Mouse (Mus musculus) midbrain, embryonic 12.5 days (tissue): Measurements from ENCODE around the gene Atf3. TPM values are rescaled to one million over a fixed set of nuclear protein-coding genes. Genes with fewer than 3 reads are reported as not detected.

Experiments used
- ATAC-seq: fragments of 200-750 bp; cut with Nextera tagmentation; 2 replicates; pipeline ENCODE4 v1.8.0; 2017; ENCODE audit warnings: low read depth, moderate TSS enrichment, moderate library complexity; ENCODE audit not compliant: low FRiP score
- H3K27ac ChIP-seq: fragments of 300-500 bp; sonication (generic); replicated peaks from 2 replicates; pipeline ENCODE4 v1.5.1; 2016; ENCODE audit warnings: mild to moderate bottlenecking
- H3K27me3 ChIP-seq: fragments of 300-500 bp; sonication (generic); 2 replicates; pipeline ENCODE4 v1.6.1; 2016; ENCODE audit warnings: mild to moderate bottlenecking
- H3K36me3 ChIP-seq: fragments of 300-500 bp; sonication (generic); 2 replicates; pipeline ENCODE4 v1.6.1; 2016
- H3K4me1 ChIP-seq: fragments of 300-500 bp; sonication (generic); 2 replicates; pipeline ENCODE4 v1.6.1; 2016
- H3K4me2 ChIP-seq: fragments of 300-500 bp; sonication (generic); replicated peaks from 2 replicates; pipeline ENCODE4 v1.6.1; 2016; ENCODE audit warnings: mild to moderate bottlenecking, moderate library complexity
- H3K4me3 ChIP-seq: fragments of 300-500 bp; sonication (generic); 2 replicates; pipeline ENCODE4 v1.5.1; 2016; ENCODE audit warnings: mild to moderate bottlenecking
- H3K9ac ChIP-seq: fragments of 300-500 bp; sonication (generic); replicated peaks from 2 replicates; pipeline ENCODE4 v1.6.1; 2016; ENCODE audit warnings: mild to moderate bottlenecking, moderate library complexity
- H3K9me3 ChIP-seq: fragments of 300-500 bp; sonication (generic); 2 replicates; pipeline ENCODE4 v1.6.1; 2016; ENCODE audit warnings: mild to moderate bottlenecking
- WGBS: fragments of 180-500 bp; shearing (Covaris S2); methylation state at CpG from one replicate; pipeline ENCODE4 v1.1.7; 2016; 5-methylcytosine and 5-hydroxymethylcytosine counted together
- polyA plus RNA-seq: library from polyadenylated mRNA; unstranded; fragments of >200 nt; fragmentation: Nextera tagmentation; extraction: Ambion mirVana; gene quantifications from 2 replicates; pipeline ENCODE4 v1.2.1, GENCODE M21; 2016

The Atf3 gene
- polyA plus RNA-seq, 1 experiment from 2014 or later: 1.5 TPM

DNA sequence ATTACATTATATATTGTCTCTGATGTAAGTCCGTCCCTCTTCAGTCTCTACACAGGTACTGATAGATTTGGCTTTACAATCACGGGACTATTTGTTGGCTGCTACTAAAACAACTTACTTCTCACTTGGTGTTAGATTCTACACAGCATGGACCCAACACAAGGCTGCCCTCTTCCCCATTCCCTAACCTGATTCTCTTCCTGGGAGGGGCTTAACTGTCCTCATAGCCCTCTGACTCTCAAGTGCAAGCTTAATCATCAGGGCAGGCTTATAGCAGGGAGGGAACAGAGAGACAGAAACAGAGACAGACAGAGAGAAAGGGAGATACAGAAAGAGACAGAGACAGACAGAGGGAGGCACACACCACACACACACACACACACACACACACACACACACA lies 86.1 kb downstream of the Atf3 start:
- Histone ChIP-seq H3K9ac (no peak overlapping the region), H3K4me3 (no peak overlapping the region), H3K9me3 (peaks cover 10% of the 10 kb centered on the region; the same call in 1 of the 2 replicates), H3K4me1 (no peaks in the 10 kb centered on the region), H3K4me2 (no peak overlapping the region), H3K27ac (no peak overlapping the region), H3K36me3 (no peaks in the 10 kb centered on the region), H3K27me3 (no peaks in the 10 kb centered on the region)
- 87% methylated on average over 2 of the region's 2 CpGs for WGBS
- no peak for ATAC-seq

DNA sequence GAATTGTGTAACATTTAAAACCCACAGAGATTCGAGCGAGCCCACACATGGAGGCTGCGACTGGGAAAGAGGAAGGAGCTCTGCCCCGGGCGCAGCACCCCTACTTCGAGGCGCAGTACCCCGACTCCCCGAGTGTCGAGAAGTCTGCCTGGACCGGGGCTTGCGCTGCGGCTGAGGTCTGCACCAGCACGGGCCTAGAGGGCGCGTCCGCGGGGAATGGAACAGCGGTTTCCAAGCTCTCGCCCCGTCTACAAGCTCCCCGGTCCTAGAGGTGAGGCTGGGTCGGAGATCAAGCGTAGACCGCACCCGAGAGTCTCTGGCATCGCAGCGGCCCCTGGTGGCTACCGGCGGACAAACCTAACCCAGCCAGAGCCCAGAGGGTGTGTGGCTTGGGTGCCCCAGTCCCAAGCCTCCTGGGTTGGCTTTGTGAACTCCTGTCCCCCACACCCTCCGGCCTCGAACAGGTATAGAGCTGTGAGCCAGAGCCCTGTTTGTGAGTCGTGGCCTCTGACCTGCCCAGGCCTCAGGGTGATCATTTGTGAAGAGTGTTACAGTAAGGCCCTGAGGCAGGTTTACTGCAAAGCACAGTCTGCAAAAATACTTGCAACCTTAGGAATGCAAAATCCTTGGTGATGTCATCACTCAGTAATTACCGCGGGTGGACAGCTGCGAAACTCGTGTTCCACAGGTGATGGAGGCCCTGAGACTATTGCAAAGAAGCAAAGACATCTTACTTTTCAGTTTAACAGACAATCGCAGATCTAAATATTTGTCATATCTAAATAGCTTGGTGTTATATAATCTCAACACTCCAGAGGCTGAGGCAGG lies 91.8 kb downstream of the Atf3 start:
- Histone ChIP-seq H3K27me3 (peaks cover 20% of the 10 kb centered on the region), H3K9ac (no peak overlapping the region; the same call in 1 of the 2 replicates), H3K4me2 (peak overlapping the region; percentile 51), H3K9me3 (peaks cover 10% of the 10 kb centered on the region; the same call in 1 of the 2 replicates), H3K27ac (no peak overlapping the region), H3K4me1 (no peaks in the 10 kb centered on the region), H3K4me3 (peak overlapping the region; percentile 29), H3K36me3 (no peaks in the 10 kb centered on the region)
- ATAC-seq: peak; percentile 85
- WGBS: 18% methylated on average over 38 of the region's 38 CpGs

DNA sequence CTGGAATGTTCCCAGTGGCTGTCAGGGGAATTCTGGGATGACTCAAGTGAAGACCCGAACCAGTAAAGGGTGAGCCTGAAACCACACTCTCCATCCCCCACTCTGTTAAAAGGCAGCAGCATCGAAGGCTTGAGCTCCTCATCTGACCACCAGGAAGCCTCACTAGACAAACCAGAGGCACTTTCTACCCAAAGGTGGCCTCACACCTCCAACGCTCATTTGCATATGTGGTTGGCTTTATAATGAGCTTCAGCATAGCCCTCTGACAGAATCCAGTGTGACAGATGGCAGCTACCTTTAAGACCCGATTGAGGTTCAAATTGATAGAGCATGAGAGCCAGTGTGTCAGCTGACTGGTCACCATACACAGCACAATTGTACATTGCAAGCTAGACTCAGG lies 93.6 kb downstream of the Atf3 start:
- no peak overlapping the region for H3K4me3 ChIP-seq
- no peaks in the 10 kb centered on the region for H3K9me3 ChIP-seq
- no peak overlapping the region for H3K27ac ChIP-seq
- no peak overlapping the region for H3K4me2 ChIP-seq
- H3K36me3 ChIP-seq: no peaks in the 10 kb centered on the region
- H3K9ac ChIP-seq: no peak overlapping the region
- H3K27me3 ChIP-seq: peaks cover 20% of the 10 kb centered on the region
- 76% methylated on average over 4 of the region's 4 CpGs for WGBS
- ATAC-seq: no peak
- no peaks in the 10 kb centered on the region for H3K4me1 ChIP-seq

DNA sequence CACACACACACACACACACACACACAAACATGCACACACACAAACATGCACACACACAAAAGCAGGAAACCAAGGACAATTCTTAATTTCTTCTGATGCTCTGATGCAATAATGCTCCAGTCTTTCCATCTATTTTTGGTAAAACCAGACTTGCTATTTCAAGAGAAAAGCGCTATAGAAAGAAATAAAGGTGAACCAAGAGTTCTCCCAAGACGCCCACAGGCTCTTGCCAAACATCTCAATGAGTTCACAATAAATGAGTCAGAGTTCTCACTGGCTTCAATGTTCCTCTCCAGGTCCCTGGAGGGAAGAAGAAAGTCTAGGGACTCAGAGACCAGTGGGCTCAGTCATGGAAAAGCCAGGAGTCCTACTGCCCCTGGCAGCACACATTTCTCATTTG lies 94.1 kb downstream of the Atf3 start:
- H3K9ac ChIP-seq: no peak overlapping the region
- no peaks in the 10 kb centered on the region for H3K4me1 ChIP-seq
- H3K4me2 ChIP-seq: no peak overlapping the region
- H3K9me3 ChIP-seq: no peaks in the 10 kb centered on the region
- ATAC-seq: no peak
- H3K27ac ChIP-seq: no peak overlapping the region
- no peaks in the 10 kb centered on the region for H3K36me3 ChIP-seq
- WGBS: 89% methylated on average over 2 of the region's 2 CpGs
- no peak overlapping the region for H3K4me3 ChIP-seq
- peaks cover 20% of the 10 kb centered on the region for H3K27me3 ChIP-seq

DNA sequence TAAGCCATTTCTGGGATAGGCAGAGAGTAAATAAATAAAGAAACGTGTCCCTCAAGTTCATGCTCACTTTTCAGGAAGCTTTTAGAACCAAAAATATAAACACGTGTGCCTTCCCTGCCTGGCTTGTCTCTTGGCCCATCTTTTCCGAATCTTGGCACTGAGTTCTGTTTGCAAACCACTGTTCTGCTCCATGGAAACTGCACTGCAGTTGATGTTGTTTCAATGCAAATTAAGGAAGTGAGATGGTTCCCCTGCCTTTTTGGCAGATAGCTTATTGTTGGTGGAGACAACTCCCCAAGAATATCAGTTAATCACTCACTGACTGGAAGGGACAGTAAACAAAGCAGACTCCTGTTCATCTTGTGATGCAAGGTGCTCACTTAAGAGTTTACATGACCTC lies 95.1 kb downstream of the Atf3 start:
- Histone ChIP-seq H3K9me3 (no peaks in the 10 kb centered on the region), H3K4me2 (no peak overlapping the region), H3K27ac (no peak overlapping the region), H3K9ac (no peak overlapping the region), H3K4me3 (no peak overlapping the region), H3K27me3 (peaks cover 20% of the 10 kb centered on the region), H3K4me1 (no peaks in the 10 kb centered on the region), H3K36me3 (no peaks in the 10 kb centered on the region)
- no peak for ATAC-seq
- 81% methylated on average over 3 of the region's 3 CpGs for WGBS

Other genes with a start within 250 kb of the Atf3 start
- 64.2 and 67.2 TPM in 2 replicates for gene Vash2, start 238.7 kb downstream of the Atf3 start, polyA plus RNA-seq
- 9.7 and 11.1 TPM in 2 replicates for gene Flvcr1, start 191.9 kb downstream of the Atf3 start, polyA plus RNA-seq
- gene Spata45, start 181.4 kb downstream of the Atf3 start, polyA plus RNA-seq: not detected in 2 replicates
- 13.9 and 15.8 TPM in 2 replicates for gene Tatdn3, start 155.1 kb downstream of the Atf3 start, polyA plus RNA-seq
- 21.8 and 21.9 TPM in 2 replicates for gene Nsl1, start 155.0 kb downstream of the Atf3 start, polyA plus RNA-seq
- 2.1 and 3.6 TPM in 2 replicates for gene Batf3, start 120.2 kb downstream of the Atf3 start, polyA plus RNA-seq
- not detected in 2 replicates for gene Fam71a, start 53.2 kb downstream of the Atf3 start, polyA plus RNA-seq
- gene Nenf, start 100.2 kb upstream of the Atf3 start, polyA plus RNA-seq: 77.4 and 77.6 TPM in 2 replicates
- 39.3 and 39.6 TPM in 2 replicates for gene Tmem206, start 107.9 kb upstream of the Atf3 start, polyA plus RNA-seq
- 11.3 and 12.3 TPM in 2 replicates for gene Ppp2r5a, start 185.2 kb upstream of the Atf3 start, polyA plus RNA-seq